ENCODE assay signal across 8 mouse cellular contexts in genomic region chr13:23411311-23412210, GRCm38 (mm10). TPM values are rescaled to one million over a fixed set of nuclear protein-coding genes. Genes with fewer than 3 reads are reported as not detected.
DNase-seq lines count a peak whose midpoint lies in the region; ATAC-seq and TF ChIP-seq lines count a peak whose summit lies in the region.

No protein-coding gene starts in this region.

- H3K4me1 ChIP-seq in heart, embryonic 16.5 days (ENCODE audit: control insufficient read depth, insufficient read depth, low read length), result peaks cover 8% of the 10 kb centered on the region
- peaks cover 28% of the 10 kb centered on the region for H3K4me1 ChIP-seq in liver, embryonic 12.5 days
- H3K4me1 ChIP-seq in thymus, adult 2 months (replicated peaks; ENCODE audit: control insufficient read depth, insufficient read depth, low read length), result no peaks in the 10 kb centered on the region; the same call in 1 of the 2 replicates

- H3K4me3 ChIP-seq in C2C12 (ENCODE audit: insufficient read depth, poor library complexity, severe bottlenecking), result no peak overlapping the region
- peak overlapping the region; percentile 48 for H3K4me3 ChIP-seq in heart, embryonic 16.5 days (ENCODE audit: low read length)
- peak overlapping the region; percentile 62 for H3K4me3 ChIP-seq in liver, embryonic 12.5 days
- no peak overlapping the region for H3K4me3 ChIP-seq in thymus, adult 2 months (ENCODE audit: control insufficient read depth, insufficient read depth, low read length)

- no peaks in the 10 kb centered on the region for H3K36me3 ChIP-seq in C2C12 (ENCODE audit: control insufficient read depth, insufficient read depth)
- no peaks in the 10 kb centered on the region for H3K36me3 ChIP-seq in heart, embryonic 16.5 days (ENCODE audit: control insufficient read depth, insufficient read depth)
- H3K36me3 ChIP-seq in liver, embryonic 12.5 days, result no peaks in the 10 kb centered on the region
- no peaks in the 10 kb centered on the region for H3K36me3 ChIP-seq in thymus, adult 2 months (ENCODE audit: control insufficient read depth, insufficient read depth, low read length)

- no peak for ATAC-seq in heart, embryonic 16.5 days (replicated peaks; ENCODE audit: extremely low read depth, insufficient read depth, low FRiP score)
- ATAC-seq in liver, embryonic 12.5 days, result peak; percentile 59

- intact Hi-C loops in heart, postnatal 14 days (cut with DNase I), result no loop called here

- 0 out of 2 replicates have a peak overlapping the region, but pooled peaks have one; percentile 29 for H3K9ac ChIP-seq in heart, embryonic 16.5 days (ENCODE audit: low read length)
- peak overlapping the region; percentile 62 for H3K9ac ChIP-seq in liver, embryonic 12.5 days

- no peak overlapping the region for H3ac ChIP-seq in C2C12 (ENCODE audit: control insufficient read depth, insufficient read length, low read depth)

- H3K27me3 ChIP-seq in C2C12 (ENCODE audit: control insufficient read depth, insufficient read depth, insufficient read length), result no peaks in the 10 kb centered on the region
- no peaks in the 10 kb centered on the region; the same call in 1 of the 2 replicates for H3K27me3 ChIP-seq in heart, embryonic 16.5 days (ENCODE audit: control insufficient read depth, insufficient read depth, low read length)
- H3K27me3 ChIP-seq in liver, embryonic 12.5 days (replicated peaks), result peaks cover 16% of the 10 kb centered on the region
- H3K27me3 ChIP-seq in thymus, adult 2 months (ENCODE audit: control insufficient read depth, insufficient read depth, low read length), result no peaks in the 10 kb centered on the region; the same call in 1 of the 2 replicates

- TF ChIP-seq POLR2A in thymus, adult 2 months (IDR thresholded peaks at IDR 0.05; ENCODE audit: control insufficient read depth, extremely low read depth, insufficient read depth, low read length, poor library complexity), result no peak

- peak; percentile 90 for DNase-seq in heart, adult 11 months
- no peak for DNase-seq in heart, postnatal 14 days
- peak; percentile 81 for DNase-seq in cerebellum, adult 9-10 months
- DNase-seq in right cerebral cortex, postnatal 10 days (ENCODE audit: low spot score in 2 of 2), result peak; percentile 77 to 81
- DNase-seq in thymus, adult 2 months, result no peak

- H3K9me3 ChIP-seq in heart, embryonic 16.5 days (replicated peaks; ENCODE audit: control insufficient read depth, low read length), result no peaks in the 10 kb centered on the region
- no peaks in the 10 kb centered on the region for H3K9me3 ChIP-seq in liver, embryonic 12.5 days (replicated peaks)

- H3K4me2 ChIP-seq in heart, embryonic 16.5 days (ENCODE audit: low read depth, low read length), result peak overlapping the region; percentile 71
- peak overlapping the region; percentile 78 for H3K4me2 ChIP-seq in liver, embryonic 12.5 days

- no peaks in the 10 kb centered on the region for H3K79me3 ChIP-seq in C2C12 (ENCODE audit: low read depth)

- H3K79me2 ChIP-seq in C2C12 (ENCODE audit: control insufficient read depth, insufficient read depth), result no peaks in the 10 kb centered on the region

- 7% methylated on average over 29 of the region's 29 CpGs for WGBS in heart, embryonic 16.5 days
- 4% methylated on average over 29 of the region's 29 CpGs for WGBS in liver, embryonic 12.5 days (ENCODE audit: insufficient replicate concordance)
- WGBS in thymus, adult 2 months, result 22% methylated on average over 29 of the region's 29 CpGs

- no peak overlapping the region for H3K27ac ChIP-seq in heart, embryonic 16.5 days (ENCODE audit: low read length)
- H3K27ac ChIP-seq in liver, embryonic 12.5 days, result no peak overlapping the region
- no peak overlapping the region for H3K27ac ChIP-seq in thymus, adult 2 months (ENCODE audit: control insufficient read depth, insufficient read depth, low read length)

- TF ChIP-seq CTCF in C2C12 (IDR thresholded peaks at IDR 0.05; ENCODE audit: control insufficient read depth, insufficient read depth, insufficient read length), result no peak
- no peak for TF ChIP-seq CTCF in thymus, adult 2 months (IDR thresholded peaks at IDR 0.05; ENCODE audit: borderline replicate concordance, control insufficient read depth, extremely low read depth, insufficient read depth, low read length, poor library complexity)

TF ChIP-seq in C2C12, 6 proteins besides CTCF, POLR2A, EP300 and RAD21:
- TF ChIP-seq FOSL1 (IDR thresholded peaks at IDR 0.05; ENCODE audit: insufficient read depth, low read length, poor library complexity, severe bottlenecking), result no peak
- TF ChIP-seq USF1 (IDR thresholded peaks at IDR 0.05; ENCODE audit: low read depth), result no peak
- peak; percentile 52 for TF ChIP-seq MYOD1 (IDR thresholded peaks at IDR 0.05; ENCODE audit: control insufficient read depth, insufficient read length, low read depth)

RNA-seq across cellular contexts. Expression of gene Abt1, which starts 12.1 kb away (rescaled TPM):
- total RNA-seq in heart, postnatal 14 days (2021), result 1 to 10 TPM; 4.5 to 5.0 TPM
- 11.2 TPM for polyA plus RNA-seq in C2C12 (2012; fragmentation: generic; extraction: Trizol)
- polyA plus RNA-seq in heart, embryonic 16.5 days (2015; fragmentation: Nextera tagmentation; extraction: Ambion mirVana), result 9.2 and 9.4 TPM in 2 replicates
- polyA plus RNA-seq in liver, embryonic 12.5 days (2016; fragmentation: Nextera tagmentation; extraction: Ambion mirVana), result 8.8 and 9.6 TPM in 2 replicates
- 4.2 and 4.5 TPM in 2 replicates for polyA plus RNA-seq in thymus, adult 2 months (2012; rRNA removed)

RNA-seq across cellular contexts. Expression of gene Zfp322a, which starts 42.6 kb away (rescaled TPM):
- total RNA-seq in heart, postnatal 14 days (2021), result 10 to 100 TPM; 18.8 to 21.7 TPM
- 2.1 TPM for polyA plus RNA-seq in C2C12 (2012; fragmentation: generic; extraction: Trizol)
- polyA plus RNA-seq in heart, embryonic 16.5 days (2015; fragmentation: Nextera tagmentation; extraction: Ambion mirVana), result 36.5 and 37.8 TPM in 2 replicates
- polyA plus RNA-seq in liver, embryonic 12.5 days (2016; fragmentation: Nextera tagmentation; extraction: Ambion mirVana), result 19.5 and 21.6 TPM in 2 replicates
- 2.4 and 3.7 TPM in 2 replicates for polyA plus RNA-seq in thymus, adult 2 months (2012; rRNA removed)

RNA-seq across cellular contexts. Expression of gene Btn1a1, which starts 54.1 kb away (rescaled TPM):
- not detected for total RNA-seq in heart, postnatal 14 days (2021)
- not detected for polyA plus RNA-seq in C2C12 (2012; fragmentation: generic; extraction: Trizol)
- 0.83 and 1.0 TPM in 2 replicates for polyA plus RNA-seq in heart, embryonic 16.5 days (2015; fragmentation: Nextera tagmentation; extraction: Ambion mirVana)
- 1.9 and 2.5 TPM in 2 replicates for polyA plus RNA-seq in liver, embryonic 12.5 days (2016; fragmentation: Nextera tagmentation; extraction: Ambion mirVana)
- 0.05 and 0.15 TPM in 2 replicates for polyA plus RNA-seq in thymus, adult 2 months (2012; rRNA removed)

Comparison
In these comparisons a context has a peak if more than half of its experiments do, and no peak if none do; other contexts are left out.
1. DNase-seq: peak in heart, adult 11 months (single experiment), cerebellum, adult 9-10 months (single experiment) and right cerebral cortex, postnatal 10 days (2 of 2); none in heart, postnatal 14 days (0 of 2) and thymus, adult 2 months (single experiment).
2. H3K4me3 ChIP-seq: peak in heart, embryonic 16.5 days (single experiment) and liver, embryonic 12.5 days (single experiment); none in C2C12 (single experiment) and thymus, adult 2 months (single experiment).